Mouse (Mus musculus) urinary bladder, adult 2 months (tissue): ENCODE measurements around the gene Mul1. TPM values are rescaled to one million over a fixed set of nuclear protein-coding genes. Genes with fewer than 3 reads are reported as not detected.

Experiments used
- DNase-seq: peaks from one replicate; pipeline ENCODE4 v3.0.0; 2022; ENCODE audit warnings: low spot score
- polyA plus RNA-seq: library from polyadenylated mRNA; depleted of rRNA; stranded (reverse); fragments of >200 nt; gene quantifications from 2 replicates; pipeline ENCODE4 v1.2.3, GENCODE M21; 2012; rRNA removed

The Mul1 gene
- polyA plus RNA-seq, 1 experiment: 12.9 TPM

GRCm38 (mm10) chr4:138461471-138461870 is 27.0 kb downstream of the Mul1 start:
- no peak for DNase-seq

GRCm38 (mm10) chr4:138462971-138463831 is 28.7 kb downstream of the Mul1 start:
- DNase-seq: no peak

- no peak for DNase-seq
These were observed 29.5 kb downstream of the Mul1 start for GRCm38 (mm10) chr4:138463832-138464487.

GRCm38 (mm10) chr4:138464667-138465353 is 30.3 kb downstream of the Mul1 start:
- peak; percentile 31 for DNase-seq

GRCm38 (mm10) chr4:138465446-138465845 is 31.0 kb downstream of the Mul1 start:
- no peak for DNase-seq

- no peak for DNase-seq
These were observed 32.2 kb downstream of the Mul1 start for GRCm38 (mm10) chr4:138466690-138467089.

- DNase-seq: no peak
These were observed 33.0 kb downstream of the Mul1 start for GRCm38 (mm10) chr4:138467451-138467850.

- no peak for DNase-seq
These were observed 34.6 kb downstream of the Mul1 start for GRCm38 (mm10) chr4:138469080-138469479.

- DNase-seq: no peak
These were observed 36.8 kb downstream of the Mul1 start for GRCm38 (mm10) chr4:138471241-138471640.

GRCm38 (mm10) chr4:138479595-138479994 is 45.1 kb downstream of the Mul1 start:
- DNase-seq: no peak

GRCm38 (mm10) chr4:138480962-138481361 is 46.5 kb downstream of the Mul1 start:
- no peak for DNase-seq

- DNase-seq: no peak
These were observed 48.2 kb downstream of the Mul1 start for GRCm38 (mm10) chr4:138482721-138483120.

GRCm38 (mm10) chr4:138488241-138488640 is 53.8 kb downstream of the Mul1 start:
- DNase-seq: no peak

- DNase-seq: no peak
These were observed 56.6 kb downstream of the Mul1 start for GRCm38 (mm10) chr4:138491088-138491487.

Other genes starting within 250 kb of the Mul1 start
- 138 and 142 TPM in 2 replicates for gene Hp1bp3, start 218.4 kb upstream of the Mul1 start, polyA plus RNA-seq
- 0.51 and 0.52 TPM in 2 replicates for gene Sh2d5, start 184.3 kb upstream of the Mul1 start, polyA plus RNA-seq
- 0.52 and 0.72 TPM in 2 replicates for gene Kif17, start 184.2 kb upstream of the Mul1 start, polyA plus RNA-seq
- gene Ddost, start 129.9 kb upstream of the Mul1 start, polyA plus RNA-seq: 133 and 138 TPM in 2 replicates
- 92.3 and 122 TPM in 2 replicates for gene Pink1, start 108.4 kb upstream of the Mul1 start, polyA plus RNA-seq
- gene Cda, start 66.7 kb upstream of the Mul1 start, polyA plus RNA-seq: 3.3 and 4.1 TPM in 2 replicates
- 0.04 TPM in 1 of 2 replicates, not detected in the other for gene Fam43b, start 38.1 kb upstream of the Mul1 start, polyA plus RNA-seq
- gene Camk2n1, start 19.6 kb downstream of the Mul1 start, polyA plus RNA-seq: 20.1 and 23.5 TPM in 2 replicates
- gene Vwa5b1, start 201.2 kb downstream of the Mul1 start, polyA plus RNA-seq: 0.01 TPM in 2 replicates